Mouse (Mus musculus): Measurements from ENCODE around the gene Psd. TPM values are rescaled to one million over a fixed set of nuclear protein-coding genes. Genes with fewer than 3 reads are reported as not detected.
A peak's percentile ranks its signal among the peaks of the same experiment; 100 is the strongest.

The Psd gene
- polyA plus RNA-seq, 1 experiment from 2014 or later = 6.0 TPM

- peaks cover 39% of the 10 kb centered on the region for H3K4me1 ChIP-seq
- ATAC-seq (ENCODE audit: insufficient number of reproducible peaks, insufficient read depth, low FRiP score, low TSS enrichment, low read depth) = no peak
- peaks cover 73% of the 10 kb centered on the region for H3K27me3 ChIP-seq
- no peak overlapping the region for H3K9ac ChIP-seq
- H3K9me3 ChIP-seq = no peaks in the 10 kb centered on the region
- H3K36me3 ChIP-seq = peaks cover 12% of the 10 kb centered on the region
- WGBS = 4% methylated on average over 29 of the region's 29 CpGs
- H3K4me3 ChIP-seq = no peak overlapping the region
- H3K27ac ChIP-seq = no peak overlapping the region
- peak overlapping the region; percentile 100 for H3K4me2 ChIP-seq
Measured at GRCm38 (mm10) chr19:46326019-46326755, 769 bp downstream of the Psd start.

GRCm38 (mm10) chr19:46324918-46325317 lies 2.0 kb downstream of the Psd start:
- Histone ChIP-seq H3K4me2 (no peak overlapping the region), H3K27me3 (peaks cover 81% of the 10 kb centered on the region), H3K9me3 (no peaks in the 10 kb centered on the region), H3K36me3 (no peaks in the 10 kb centered on the region), H3K4me3 (no peak overlapping the region), H3K9ac (no peak overlapping the region), H3K4me1 (peaks cover 35% of the 10 kb centered on the region), H3K27ac (no peak overlapping the region)
- ATAC-seq (ENCODE audit: insufficient number of reproducible peaks, insufficient read depth, low FRiP score, low TSS enrichment, low read depth) = no peak
- 64% methylated on average over 5 of the region's 5 CpGs for WGBS

GRCm38 (mm10) chr19:46324366-46324765 lies 2.6 kb downstream of the Psd start:
- Histone ChIP-seq H3K4me2 (no peak overlapping the region), H3K9me3 (no peaks in the 10 kb centered on the region), H3K27ac (no peak overlapping the region), H3K4me1 (peaks cover 30% of the 10 kb centered on the region), H3K9ac (no peak overlapping the region), H3K36me3 (no peaks in the 10 kb centered on the region), H3K27me3 (peaks cover 84% of the 10 kb centered on the region), H3K4me3 (no peak overlapping the region)
- ATAC-seq (ENCODE audit: insufficient number of reproducible peaks, insufficient read depth, low FRiP score, low TSS enrichment, low read depth) = no peak
- 54% methylated on average over 11 of the region's 11 CpGs for WGBS

GRCm38 (mm10) chr19:46323716-46324115 lies 3.2 kb downstream of the Psd start:
- Histone ChIP-seq H3K4me1 (peaks cover 32% of the 10 kb centered on the region), H3K9me3 (no peaks in the 10 kb centered on the region), H3K4me3 (no peak overlapping the region), H3K36me3 (no peaks in the 10 kb centered on the region), H3K27ac (no peak overlapping the region), H3K27me3 (peaks cover 86% of the 10 kb centered on the region), H3K4me2 (no peak overlapping the region), H3K9ac (no peak overlapping the region)
- ATAC-seq (ENCODE audit: insufficient number of reproducible peaks, insufficient read depth, low FRiP score, low TSS enrichment, low read depth) = no peak
- 63% methylated on average over 5 of the region's 5 CpGs for WGBS

GRCm38 (mm10) chr19:46322996-46323572 lies 3.9 kb downstream of the Psd start:
- Histone ChIP-seq H3K4me2 (no peak overlapping the region), H3K9ac (no peak overlapping the region), H3K36me3 (no peaks in the 10 kb centered on the region), H3K27ac (no peak overlapping the region), H3K27me3 (peaks cover 93% of the 10 kb centered on the region), H3K4me3 (no peak overlapping the region), H3K4me1 (peaks cover 38% of the 10 kb centered on the region), H3K9me3 (no peaks in the 10 kb centered on the region)
- ATAC-seq (ENCODE audit: insufficient number of reproducible peaks, insufficient read depth, low FRiP score, low TSS enrichment, low read depth) = no peak
- 78% methylated on average over 13 of the region's 13 CpGs for WGBS

GRCm38 (mm10) chr19:46322144-46322995 lies 4.6 kb downstream of the Psd start:
- Histone ChIP-seq H3K27ac (0 out of 2 replicates have a peak overlapping the region, but pooled peaks have one; percentile 39), H3K27me3 (peaks cover 99% of the 10 kb centered on the region), H3K9ac (no peak overlapping the region), H3K4me1 (peaks cover 38% of the 10 kb centered on the region), H3K4me3 (no peak overlapping the region), H3K36me3 (no peaks in the 10 kb centered on the region), H3K4me2 (no peak overlapping the region), H3K9me3 (no peaks in the 10 kb centered on the region)
- ATAC-seq (ENCODE audit: insufficient number of reproducible peaks, insufficient read depth, low FRiP score, low TSS enrichment, low read depth) = no peak
- WGBS = 49% methylated on average over 11 of the region's 11 CpGs

- Histone ChIP-seq H3K9ac (no peak overlapping the region), H3K4me1 (peaks cover 40% of the 10 kb centered on the region), H3K4me3 (no peak overlapping the region), H3K9me3 (no peaks in the 10 kb centered on the region), H3K27me3 (peaks cover 99% of the 10 kb centered on the region), H3K4me2 (peak overlapping the region; percentile 14; the same call in 1 of the 2 replicates), H3K27ac (no peak overlapping the region; the same call in 1 of the 2 replicates), H3K36me3 (no peaks in the 10 kb centered on the region)
- ATAC-seq (ENCODE audit: insufficient number of reproducible peaks, insufficient read depth, low FRiP score, low TSS enrichment, low read depth) = no peak
- WGBS = 26% methylated on average over 6 of the region's 6 CpGs
Measured at GRCm38 (mm10) chr19:46321101-46321943, 5.6 kb downstream of the Psd start.

- ATAC-seq (ENCODE audit: insufficient number of reproducible peaks, insufficient read depth, low FRiP score, low TSS enrichment, low read depth) = no peak
- Histone ChIP-seq H3K36me3 (no peaks in the 10 kb centered on the region), H3K27ac (no peak overlapping the region), H3K4me2 (no peak overlapping the region), H3K4me3 (no peak overlapping the region), H3K27me3 (peaks cover 99% of the 10 kb centered on the region), H3K4me1 (peaks cover 41% of the 10 kb centered on the region), H3K9me3 (no peaks in the 10 kb centered on the region), H3K9ac (no peak overlapping the region)
- WGBS = 75% methylated on average over 8 of the region's 8 CpGs
Measured at GRCm38 (mm10) chr19:46320076-46320785, 6.7 kb downstream of the Psd start.

GRCm38 (mm10) chr19:46318586-46319378 lies 8.2 kb downstream of the Psd start:
- Histone ChIP-seq H3K4me2 (peak overlapping the region; percentile 79), H3K27me3 (peaks cover 100% of the 10 kb centered on the region), H3K9me3 (no peaks in the 10 kb centered on the region), H3K9ac (no peak overlapping the region; the same call in 1 of the 2 replicates), H3K4me1 (peaks cover 46% of the 10 kb centered on the region), H3K4me3 (peak overlapping the region; percentile 24), H3K27ac (no peak overlapping the region), H3K36me3 (no peaks in the 10 kb centered on the region)
- 11% methylated on average over 16 of the region's 16 CpGs for WGBS
- no peak for ATAC-seq (ENCODE audit: insufficient number of reproducible peaks, insufficient read depth, low FRiP score, low TSS enrichment, low read depth)

- Histone ChIP-seq H3K4me2 (peak overlapping the region; percentile 79), H3K27me3 (peaks cover 100% of the 10 kb centered on the region), H3K27ac (no peak overlapping the region), H3K4me3 (peak overlapping the region; percentile 54), H3K36me3 (0 out of 2 replicates have a peak, but pooled peaks cover 5% of the 10 kb centered on the region), H3K9me3 (no peaks in the 10 kb centered on the region), H3K4me1 (peaks cover 46% of the 10 kb centered on the region), H3K9ac (peak overlapping the region; percentile 71)
- ATAC-seq (ENCODE audit: insufficient number of reproducible peaks, insufficient read depth, low FRiP score, low TSS enrichment, low read depth) = no peak
- 2% methylated on average over 41 of the region's 42 CpGs for WGBS
Measured at GRCm38 (mm10) chr19:46318031-46318471, 8.9 kb downstream of the Psd start.

All from embryonic facial prominence, embryonic 13.5 days (tissue).